Mouse (Mus musculus) heart, embryonic 10.5 days (tissue): ENCODE results near the gene Cabin1. TPM values are rescaled to one million over a fixed set of nuclear protein-coding genes. Genes with fewer than 3 reads are reported as not detected.
A peak's percentile ranks its signal among the peaks of the same experiment; 100 is the strongest.

Source experiments
- DNase-seq: peaks from one replicate; pipeline ENCODE4 v3.0.0-alpha.2; 2017; ENCODE audit warnings: low spot score
- H3K27ac ChIP-seq: fragments of 300-500 bp; sonication (generic); 2 replicates; pipeline ENCODE4 v1.5.1; 2016; ENCODE audit warnings: mild to moderate bottlenecking
- H3K27me3 ChIP-seq: fragments of 300-500 bp; sonication (generic); 2 replicates; pipeline ENCODE4 v1.6.1; 2016; ENCODE audit warnings: mild to moderate bottlenecking; ENCODE audit not compliant: poor library complexity, insufficient read depth, severe bottlenecking
- H3K36me3 ChIP-seq: fragments of 300-500 bp; sonication (generic); 2 replicates; pipeline ENCODE4 v1.6.1; 2016; ENCODE audit warnings: mild to moderate bottlenecking, moderate library complexity
- H3K4me1 ChIP-seq: fragments of 300-500 bp; sonication (generic); 2 replicates; pipeline ENCODE4 v1.6.1; 2016; ENCODE audit warnings: mild to moderate bottlenecking
- H3K4me3 ChIP-seq: fragments of 300-500 bp; sonication (generic); 2 replicates; pipeline ENCODE4 v1.5.1; 2016; ENCODE audit warnings: mild to moderate bottlenecking, moderate library complexity
- H3K9me3 ChIP-seq: fragments of 300-500 bp; sonication (generic); 2 replicates; pipeline ENCODE4 v1.6.1; 2016; ENCODE audit warnings: mild to moderate bottlenecking, moderate library complexity
- WGBS: fragments of 180-500 bp; shearing (Covaris S2); methylation state at CpG from one replicate; pipeline ENCODE4 v1.1.7; 2016; 5-methylcytosine and 5-hydroxymethylcytosine counted together
- polyA plus RNA-seq: library from polyadenylated mRNA; unstranded; fragments of >200 nt; fragmentation: Nextera tagmentation; extraction: Ambion mirVana; gene quantifications from 2 replicates; pipeline ENCODE4 v1.2.1, GENCODE M21; 2016

Gene Cabin1
- polyA plus RNA-seq, 1 experiment from 2014 or later, result 20.0 TPM

GRCm38 (mm10) chr10:75693451-75694233 is 70.5 kb downstream of the Cabin1 start:
- Histone ChIP-seq H3K36me3 (peaks cover 88% of the 10 kb centered on the region), H3K4me1 (peaks cover 16% of the 10 kb centered on the region; the same call in 1 of the 2 replicates), H3K27ac (peak overlapping the region; percentile 75), H3K4me3 (no peak overlapping the region), H3K9me3 (no peaks in the 10 kb centered on the region), H3K27me3 (no peaks in the 10 kb centered on the region)
- WGBS, result 78% methylated on average over 11 of the region's 11 CpGs
- no peak for DNase-seq

- Histone ChIP-seq H3K36me3 (peaks cover 73% of the 10 kb centered on the region), H3K27ac (no peak overlapping the region), H3K27me3 (no peaks in the 10 kb centered on the region), H3K4me3 (no peak overlapping the region), H3K9me3 (no peaks in the 10 kb centered on the region), H3K4me1 (peaks cover 5% of the 10 kb centered on the region; the same call in 1 of the 2 replicates)
- WGBS, result 95% methylated on average over 2 of the region's 2 CpGs
- DNase-seq, result no peak
Measured at GRCm38 (mm10) chr10:75688598-75688997, 75.5 kb downstream of the Cabin1 start.

GRCm38 (mm10) chr10:75686724-75687123 is 77.4 kb downstream of the Cabin1 start:
- 83% methylated on average over 4 of the region's 4 CpGs for WGBS
- no peak for DNase-seq
- peaks cover 73% of the 10 kb centered on the region for H3K36me3 ChIP-seq
- no peak overlapping the region for H3K27ac ChIP-seq
- H3K4me3 ChIP-seq, result no peak overlapping the region
- no peaks in the 10 kb centered on the region for H3K27me3 ChIP-seq
- no peaks in the 10 kb centered on the region for H3K9me3 ChIP-seq
- H3K4me1 ChIP-seq, result no peaks in the 10 kb centered on the region

- Histone ChIP-seq H3K27me3 (no peaks in the 10 kb centered on the region), H3K4me3 (no peak overlapping the region), H3K9me3 (no peaks in the 10 kb centered on the region), H3K27ac (no peak overlapping the region), H3K4me1 (no peaks in the 10 kb centered on the region), H3K36me3 (peaks cover 70% of the 10 kb centered on the region)
- no peak for DNase-seq
- WGBS, result 70% methylated on average over 12 of the region's 12 CpGs
Measured at GRCm38 (mm10) chr10:75684035-75685004, 79.8 kb downstream of the Cabin1 start.

- no peaks in the 10 kb centered on the region for H3K9me3 ChIP-seq
- peaks cover 11% of the 10 kb centered on the region for H3K4me1 ChIP-seq
- H3K27ac ChIP-seq, result no peak overlapping the region
- 88% methylated on average over 10 of the region's 10 CpGs for WGBS
- H3K4me3 ChIP-seq, result no peak overlapping the region
- no peak for DNase-seq
- H3K27me3 ChIP-seq, result no peaks in the 10 kb centered on the region
- peaks cover 56% of the 10 kb centered on the region for H3K36me3 ChIP-seq
Measured at GRCm38 (mm10) chr10:75680574-75681001, 83.6 kb downstream of the Cabin1 start.

GRCm38 (mm10) chr10:75679204-75679603 is 84.9 kb downstream of the Cabin1 start:
- WGBS, result 89% methylated on average over 6 of the region's 6 CpGs
- Histone ChIP-seq H3K27me3 (no peaks in the 10 kb centered on the region), H3K4me3 (no peak overlapping the region), H3K4me1 (peaks cover 11% of the 10 kb centered on the region), H3K9me3 (no peaks in the 10 kb centered on the region), H3K36me3 (peaks cover 47% of the 10 kb centered on the region), H3K27ac (no peak overlapping the region)
- DNase-seq, result no peak

GRCm38 (mm10) chr10:75677989-75678388 is 86.2 kb downstream of the Cabin1 start:
- H3K9me3 ChIP-seq, result no peaks in the 10 kb centered on the region
- H3K27ac ChIP-seq, result no peak overlapping the region
- H3K4me3 ChIP-seq, result no peak overlapping the region
- no peaks in the 10 kb centered on the region for H3K27me3 ChIP-seq
- peaks cover 35% of the 10 kb centered on the region for H3K36me3 ChIP-seq
- 94% methylated on average over 5 of the region's 5 CpGs for WGBS
- no peak for DNase-seq
- peaks cover 11% of the 10 kb centered on the region for H3K4me1 ChIP-seq

GRCm38 (mm10) chr10:75677571-75677970 is 86.6 kb downstream of the Cabin1 start:
- peaks cover 32% of the 10 kb centered on the region for H3K36me3 ChIP-seq

GRCm38 (mm10) chr10:75676819-75677565 is 87.1 kb downstream of the Cabin1 start:
- H3K4me3 ChIP-seq, result no peak overlapping the region
- 78% methylated on average over 7 of the region's 7 CpGs for WGBS
- H3K27ac ChIP-seq, result no peak overlapping the region
- no peaks in the 10 kb centered on the region for H3K27me3 ChIP-seq
- H3K4me1 ChIP-seq, result peaks cover 11% of the 10 kb centered on the region
- H3K36me3 ChIP-seq, result peaks cover 32% of the 10 kb centered on the region
- no peak for DNase-seq
- H3K9me3 ChIP-seq, result no peaks in the 10 kb centered on the region

More at GRCm38 (mm10) chr10:75677571-75677970, 86.6 kb downstream of the Cabin1 start:
- no peaks in the 10 kb centered on the region for H3K9me3 ChIP-seq
- H3K27me3 ChIP-seq, result no peaks in the 10 kb centered on the region
- DNase-seq, result no peak
- no peak overlapping the region for H3K27ac ChIP-seq
- H3K4me1 ChIP-seq, result peaks cover 11% of the 10 kb centered on the region
- H3K4me3 ChIP-seq, result no peak overlapping the region
- WGBS, result 88% methylated on average over 2 of the region's 2 CpGs

- Histone ChIP-seq H3K4me3 (no peak overlapping the region), H3K36me3 (peaks cover 34% of the 10 kb centered on the region), H3K27me3 (no peaks in the 10 kb centered on the region), H3K4me1 (peaks cover 11% of the 10 kb centered on the region), H3K27ac (no peak overlapping the region), H3K9me3 (no peaks in the 10 kb centered on the region)
- no peak for DNase-seq
- WGBS, result 90% methylated on average over 2 of the region's 2 CpGs
Measured at GRCm38 (mm10) chr10:75676286-75676685, 87.9 kb downstream of the Cabin1 start.

GRCm38 (mm10) chr10:75675594-75675993 is 88.5 kb downstream of the Cabin1 start:
- Histone ChIP-seq H3K4me3 (no peak overlapping the region), H3K27ac (no peak overlapping the region), H3K4me1 (peaks cover 11% of the 10 kb centered on the region), H3K9me3 (no peaks in the 10 kb centered on the region), H3K36me3 (peaks cover 32% of the 10 kb centered on the region), H3K27me3 (no peaks in the 10 kb centered on the region)
- DNase-seq, result no peak
- WGBS, result 84% methylated on average over 8 of the region's 8 CpGs

- DNase-seq, result no peak
- no peak overlapping the region for H3K27ac ChIP-seq
- no peak overlapping the region for H3K4me3 ChIP-seq
- H3K9me3 ChIP-seq, result no peaks in the 10 kb centered on the region
- WGBS, result 100% methylated on average over 1 of the region's 1 CpGs
- peaks cover 31% of the 10 kb centered on the region for H3K27me3 ChIP-seq
- H3K36me3 ChIP-seq, result peaks cover 27% of the 10 kb centered on the region
- peaks cover 14% of the 10 kb centered on the region for H3K4me1 ChIP-seq
Measured at GRCm38 (mm10) chr10:75669936-75670335, 94.2 kb downstream of the Cabin1 start.
